Mouse (Mus musculus): ENCODE results near the gene Gucd1.
"Not testable (repeated sequence)": the region's sequence is repeated elsewhere in the genome, so short reads cannot be mapped to it uniquely, and the experiment has no call there.

The Gucd1 gene

GRCm38 (mm10) chr10:75430633-75431032 lies 87.1 kb downstream of the Gucd1 start:
- no peak for DNase-seq (ENCODE audit: low spot score)

DNA sequence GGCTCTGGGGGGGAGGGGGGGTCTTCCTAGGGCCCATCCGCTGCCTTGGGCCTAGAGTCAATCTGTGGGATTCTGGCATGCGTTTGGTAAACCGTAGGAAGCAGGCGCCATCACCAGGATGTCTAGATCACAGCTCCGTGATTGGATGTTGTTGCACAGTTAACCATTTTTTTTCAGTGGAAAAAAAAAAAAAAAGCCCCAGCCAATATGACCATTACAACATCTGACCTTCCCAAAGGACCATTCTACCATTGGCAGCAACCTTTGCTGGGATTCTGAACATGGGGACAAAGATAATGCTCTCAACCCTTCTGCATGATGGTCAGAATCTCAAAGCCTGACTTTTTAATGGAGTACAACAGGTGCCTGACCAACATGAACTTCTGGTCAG lies 87.6 kb downstream of the Gucd1 start:
- DNase-seq (ENCODE audit: low spot score) = no peak

- DNase-seq (ENCODE audit: low spot score) = no peak
Measured at GRCm38 (mm10) chr10:75429522-75430146, 88.1 kb downstream of the Gucd1 start.

- DNase-seq (ENCODE audit: low spot score) = no peak
Measured at GRCm38 (mm10) chr10:75429004-75429380, 88.8 kb downstream of the Gucd1 start.

GRCm38 (mm10) chr10:75428049-75429003 lies 89.4 kb downstream of the Gucd1 start:
- DNase-seq (ENCODE audit: low spot score) = no peak

DNA sequence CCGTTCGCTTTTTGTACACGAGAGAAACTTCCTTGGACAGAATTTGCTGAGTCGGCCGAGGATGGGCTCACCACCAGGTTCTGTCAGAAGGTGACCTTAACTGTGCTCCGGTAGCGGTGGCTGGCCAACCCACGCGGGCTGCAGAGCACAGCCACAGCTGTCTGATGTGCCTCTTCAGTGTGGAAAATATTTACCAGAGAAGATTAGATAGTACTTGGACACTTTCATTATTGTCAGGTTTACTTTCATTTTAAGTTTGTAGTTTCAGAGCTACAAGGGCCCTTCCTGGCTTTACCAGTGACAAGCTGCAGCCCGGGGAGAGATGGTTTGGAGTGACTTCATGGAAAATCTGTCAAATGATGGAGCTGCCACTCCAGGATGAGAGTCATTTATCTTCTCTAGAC lies 93.3 kb downstream of the Gucd1 start:
- DNase-seq (ENCODE audit: low spot score) = no peak

GRCm38 (mm10) chr10:75418747-75419146 lies 99.0 kb downstream of the Gucd1 start:
- no peak for DNase-seq (ENCODE audit: low spot score)

DNA sequence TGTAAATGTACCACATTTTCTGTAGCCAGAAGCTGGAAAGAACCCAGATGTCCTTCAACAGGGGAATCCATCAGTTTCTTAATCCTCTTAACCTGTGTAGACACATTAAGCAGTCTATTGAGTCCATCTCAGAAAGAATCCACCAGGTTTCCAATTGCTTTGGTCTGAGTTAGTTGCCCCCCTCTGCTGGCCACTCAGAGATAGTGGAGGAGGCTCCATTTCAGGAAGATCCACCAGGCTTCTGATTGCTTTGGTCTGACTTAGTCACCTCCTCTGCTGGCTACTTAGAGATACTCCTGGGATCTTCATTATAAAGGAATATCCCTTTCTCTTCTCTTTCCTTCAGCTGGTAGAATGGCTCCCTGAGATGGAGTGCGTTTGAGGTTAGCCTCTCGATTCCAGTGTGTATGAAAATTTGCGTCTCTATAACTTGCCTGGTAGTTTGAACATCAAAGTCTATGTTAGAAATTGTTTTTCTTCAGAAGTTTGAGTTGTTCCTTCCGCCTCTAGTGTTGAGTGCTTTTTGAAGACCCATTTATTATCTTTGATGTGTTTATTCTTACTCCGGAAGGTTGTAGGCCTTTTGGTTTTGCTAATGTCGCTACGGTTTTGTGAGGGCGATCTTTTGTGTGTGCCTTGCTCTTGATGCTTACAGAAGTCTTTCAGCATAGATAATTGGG lies 100.3 kb downstream of the Gucd1 start:
- peak; percentile 46 for DNase-seq (ENCODE audit: low spot score)

DNA sequence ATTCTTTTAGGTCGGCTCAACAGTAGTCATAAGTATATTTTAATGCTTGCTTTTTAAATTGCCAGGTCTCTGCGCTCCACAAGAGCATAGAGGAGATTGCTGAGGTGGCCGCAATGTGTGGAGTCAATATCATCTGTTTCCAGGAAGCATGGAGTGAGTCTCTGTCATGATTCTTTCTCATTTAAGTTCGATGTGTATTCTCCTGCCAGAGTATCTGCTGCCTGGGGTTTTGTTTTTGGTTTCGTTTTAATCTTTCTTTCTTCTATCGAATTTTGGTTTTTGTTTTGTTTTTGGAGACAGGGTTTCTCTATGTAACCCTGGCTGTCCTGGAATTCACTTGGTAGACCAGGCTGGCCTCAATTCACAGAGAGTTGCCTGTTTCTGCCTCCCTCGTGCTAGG lies 102.8 kb downstream of the Gucd1 start:
- no peak for DNase-seq (ENCODE audit: low spot score)

DNA sequence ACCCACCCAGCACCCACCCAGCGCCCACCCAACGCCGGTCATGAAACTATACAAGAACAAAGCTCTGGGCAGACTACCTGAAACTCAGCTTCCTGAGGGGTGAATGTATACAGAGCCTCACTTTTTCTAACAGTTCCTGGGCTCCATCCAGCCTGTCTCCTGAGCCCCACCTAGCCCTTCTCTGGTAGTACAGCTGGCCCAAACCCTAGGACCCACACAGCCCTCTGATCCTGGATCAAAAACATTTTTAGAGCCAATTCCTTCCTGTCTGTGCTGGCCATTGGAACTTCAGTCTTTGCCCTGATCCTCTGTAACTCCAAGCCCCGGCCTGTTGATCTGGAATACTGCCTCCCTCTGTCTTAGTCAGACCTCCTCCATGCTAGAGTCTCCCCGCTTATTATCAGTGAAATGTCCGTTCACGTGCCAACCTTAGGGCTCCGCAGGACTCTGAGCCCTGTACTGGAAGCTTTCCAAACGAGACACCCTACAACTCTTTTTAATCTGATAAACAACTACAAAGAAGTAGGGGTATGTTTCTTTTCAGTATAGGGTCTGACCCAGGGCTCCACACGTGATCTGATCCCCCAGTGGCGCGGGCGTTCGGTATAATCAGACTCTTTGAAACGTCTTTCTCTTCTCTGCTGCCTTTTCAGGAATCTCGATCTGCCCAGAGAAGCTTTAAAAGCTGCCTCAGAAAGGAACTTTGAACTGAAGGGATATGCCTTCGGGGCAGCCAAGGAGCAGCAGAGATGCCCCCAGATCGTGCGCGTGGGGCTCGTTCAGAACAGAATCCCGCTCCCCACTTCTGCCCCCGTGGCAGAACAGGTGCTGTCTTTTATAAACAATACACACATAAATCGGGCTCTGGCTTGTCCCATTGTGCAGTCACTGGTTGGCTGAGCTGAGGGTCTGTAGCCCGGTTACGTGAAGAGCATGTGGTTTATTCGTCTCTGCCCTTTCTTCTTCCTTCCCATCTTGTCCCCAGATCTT lies 105.4 kb downstream of the Gucd1 start:
- DNase-seq (ENCODE audit: low spot score) = no peak

DNA sequence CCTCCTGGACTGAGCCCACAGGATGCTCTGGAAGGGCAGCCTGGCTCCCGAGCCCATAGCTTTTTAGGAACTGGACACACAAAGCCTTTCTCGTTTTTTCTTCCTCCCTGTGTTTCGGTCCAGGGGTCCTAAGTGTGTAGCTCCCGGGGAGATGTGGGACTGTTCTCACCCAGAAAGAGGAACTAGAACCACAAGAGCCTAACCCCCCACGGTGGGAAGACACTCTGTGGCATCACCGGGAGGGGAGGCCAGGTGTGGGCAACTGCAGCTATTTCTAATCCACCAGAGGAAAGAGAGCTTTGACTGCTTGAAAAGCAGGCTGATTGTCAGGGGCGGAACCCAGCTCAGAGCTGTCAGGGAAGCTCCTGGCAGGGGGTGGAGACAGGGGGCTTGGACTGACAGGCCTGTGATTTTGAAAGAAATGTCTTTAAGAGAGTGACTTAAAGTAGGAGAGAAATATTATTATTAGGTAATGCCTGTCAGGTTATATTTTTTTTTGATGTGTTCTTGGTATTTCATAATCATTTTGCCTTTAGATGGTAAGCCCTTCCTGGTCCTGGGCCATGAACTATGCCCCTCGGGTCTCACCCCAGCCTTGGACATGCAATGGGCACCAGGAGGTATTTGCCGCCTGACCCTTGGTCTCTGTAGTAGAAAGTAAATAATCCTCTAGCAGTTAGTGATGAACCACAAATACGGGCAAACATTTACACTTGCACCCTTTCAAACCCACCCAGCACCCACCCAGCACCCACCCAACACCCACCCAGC lies 106.2 kb downstream of the Gucd1 start:
- not testable (repeated sequence) for DNase-seq (ENCODE audit: low spot score)

GRCm38 (mm10) chr10:75407741-75408140 lies 110.0 kb downstream of the Gucd1 start:
- DNase-seq (ENCODE audit: low spot score) = no peak

DNA sequence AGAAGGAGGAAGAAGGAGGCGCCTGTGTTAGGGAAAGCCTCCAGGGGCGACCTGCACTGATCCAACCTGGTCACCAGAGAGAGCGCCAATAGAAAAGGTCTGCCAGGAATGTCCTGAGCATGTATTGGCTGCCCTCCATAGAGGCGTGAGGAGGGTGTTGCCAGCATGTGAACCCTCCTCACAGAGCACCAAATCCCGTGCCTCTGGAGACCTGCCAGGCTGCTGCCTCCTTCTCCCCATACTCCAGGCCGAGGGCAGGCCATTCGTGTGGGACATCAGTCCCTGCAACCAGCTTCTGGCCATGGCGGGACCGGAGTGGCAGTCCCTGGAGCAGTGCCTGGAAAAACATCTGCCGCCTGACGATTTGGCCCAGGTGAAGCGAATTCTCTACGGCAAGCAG lies 111.0 kb downstream of the Gucd1 start:
- no peak for DNase-seq (ENCODE audit: low spot score)

- no peak for DNase-seq (ENCODE audit: low spot score)
Measured at GRCm38 (mm10) chr10:75405916-75406315, 111.9 kb downstream of the Gucd1 start.

- DNase-seq (ENCODE audit: low spot score) = no peak
Measured at GRCm38 (mm10) chr10:75400958-75401357, 116.8 kb downstream of the Gucd1 start, which contains the start of gene Upb1. Upb1 (plus strand) TSS chr10:75401115.

GRCm38 (mm10) chr10:75396966-75397365 lies 120.8 kb downstream of the Gucd1 start:
- peak; percentile 13 for DNase-seq (ENCODE audit: low spot score)

DNA sequence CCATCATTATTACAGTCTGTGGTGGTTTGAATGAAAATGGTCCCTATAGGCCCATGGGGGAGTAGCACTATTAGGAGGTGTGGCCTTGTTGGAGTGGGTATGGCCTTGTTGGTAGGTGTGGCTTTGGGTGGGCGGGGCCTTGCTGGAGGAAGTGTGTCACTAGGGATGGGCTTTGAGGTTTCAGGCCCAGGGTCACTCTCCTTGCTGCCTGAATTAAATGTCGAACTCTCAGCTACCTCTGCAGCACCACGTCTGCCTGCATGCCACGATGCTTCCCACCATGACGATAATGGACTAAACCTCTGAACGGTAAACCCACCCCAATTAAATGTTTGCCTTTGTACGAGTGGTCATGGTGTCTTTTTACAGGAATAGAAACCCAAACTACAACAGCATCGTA lies 123.0 kb downstream of the Gucd1 start:
- DNase-seq (ENCODE audit: low spot score) = no peak

- DNase-seq (ENCODE audit: low spot score) = no peak
Measured at GRCm38 (mm10) chr10:75390832-75391231, 126.9 kb downstream of the Gucd1 start.

GRCm38 (mm10) chr10:75390156-75390555 lies 127.6 kb downstream of the Gucd1 start:
- no peak for DNase-seq (ENCODE audit: low spot score)

GRCm38 (mm10) chr10:75378688-75379087 lies 139.1 kb downstream of the Gucd1 start:
- DNase-seq (ENCODE audit: low spot score) = no peak

Data from T-cell, adult 2 months (primary cell).